Mouse (Mus musculus): Measurements from ENCODE around the gene Lfng. TPM values are rescaled to one million over a fixed set of nuclear protein-coding genes. Genes with fewer than 3 reads are reported as not detected.

Lfng gene
- polyA plus RNA-seq, 1 experiment: 4.1 TPM

DNA sequence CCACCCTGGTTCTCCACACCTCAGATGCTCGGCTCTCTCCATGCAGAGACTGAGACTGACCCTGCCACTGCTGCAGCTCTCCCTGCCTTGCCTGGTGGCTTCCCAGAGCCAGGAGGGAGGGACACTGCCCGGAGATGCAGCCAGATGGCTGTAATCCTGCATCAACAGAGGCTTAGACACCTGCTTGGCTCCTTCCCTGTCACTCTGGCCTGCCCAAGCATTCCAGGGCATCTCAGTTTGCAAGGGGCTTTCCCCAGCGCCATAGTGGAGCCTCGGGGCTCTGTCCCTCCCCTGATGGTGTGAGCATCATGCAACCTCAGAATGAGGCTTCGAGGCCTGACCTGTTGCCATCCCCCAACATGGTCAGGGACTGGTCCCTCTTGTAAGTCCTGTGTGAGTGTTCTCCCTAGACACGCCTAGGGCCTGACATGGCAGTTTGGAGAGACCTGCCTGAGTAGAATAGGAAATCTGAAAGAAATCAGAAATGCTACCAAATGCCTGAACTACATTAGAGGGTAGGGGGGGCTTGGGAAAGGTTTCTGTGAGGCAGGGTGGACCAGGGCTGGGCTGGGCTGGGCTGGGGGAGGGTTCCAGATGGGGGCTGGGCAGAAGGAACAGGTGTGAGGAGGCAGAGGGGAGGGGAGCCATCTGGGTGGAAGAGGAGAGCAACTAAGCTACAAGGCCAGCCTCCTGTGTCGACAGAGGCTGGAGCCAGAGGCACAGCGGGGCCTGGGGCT is 24.0 kb upstream of the Lfng start:
- Histone ChIP-seq H3K36me3 (ENCODE audit: control insufficient read depth, insufficient read depth, low read length, poor library complexity, severe bottlenecking) (no peaks in the 10 kb centered on the region), H3K27me3 (ENCODE audit: control insufficient read depth, insufficient read depth, low read length, poor library complexity, severe bottlenecking) (no peaks in the 10 kb centered on the region), H3K27ac (ENCODE audit: insufficient read depth, low read length) (no peak overlapping the region), H3K4me1 (ENCODE audit: control insufficient read depth, insufficient read depth, low read length) (peaks cover 21% of the 10 kb centered on the region), H3K4me3 (ENCODE audit: low read depth, low read length) (no peak overlapping the region), H3K9me3 (replicated peaks; ENCODE audit: control insufficient read depth, insufficient read depth, low read length, poor library complexity, severe bottlenecking) (no peaks in the 10 kb centered on the region), H3K9ac (ENCODE audit: low read depth, poor library complexity, severe bottlenecking) (no peak overlapping the region)
- TF ChIP-seq CTCF (IDR thresholded peaks at IDR 0.05; ENCODE audit: low read depth, low read length) (no peak), EP300 (IDR thresholded peaks at IDR 0.05; ENCODE audit: insufficient read depth, low read depth, low read length) (peak; percentile 76; the same call in 1 of the 2 replicates)

DNA sequence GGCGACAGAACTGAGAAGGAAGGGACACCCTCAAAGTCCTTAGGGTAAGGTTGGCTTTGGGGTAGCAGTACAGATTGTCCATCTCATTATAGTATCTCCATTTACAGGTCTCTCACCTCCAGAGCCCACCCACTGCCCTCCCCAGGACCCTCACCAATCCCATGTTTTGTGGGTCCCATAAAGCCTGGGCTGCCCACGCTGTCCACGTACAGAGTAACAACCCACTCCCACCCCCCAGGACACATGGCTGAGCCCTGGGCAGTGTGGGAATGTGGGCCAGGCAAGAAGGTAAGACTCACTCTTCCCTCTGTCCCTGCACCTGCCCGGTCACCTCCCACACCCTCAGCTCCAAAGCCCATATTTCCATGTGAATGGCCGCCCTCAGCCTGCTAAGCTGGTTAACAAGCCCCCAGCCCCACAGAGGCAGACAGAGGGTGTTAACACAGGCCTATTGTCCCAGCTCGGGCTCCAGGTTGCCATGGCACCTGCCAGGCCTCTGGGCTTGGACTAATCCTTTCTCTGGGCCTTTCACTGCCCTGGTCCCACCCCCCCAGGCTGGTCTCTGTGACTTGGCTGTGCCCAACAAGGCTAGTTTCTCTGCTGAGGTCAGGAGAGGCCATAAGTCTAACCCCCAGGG is 23.3 kb upstream of the Lfng start:
- no peak for TF ChIP-seq CTCF (IDR thresholded peaks at IDR 0.05; ENCODE audit: low read depth, low read length)
- peak; percentile 94 for TF ChIP-seq EP300 (IDR thresholded peaks at IDR 0.05; ENCODE audit: insufficient read depth, low read depth, low read length)
- no peak for TF ChIP-seq POLR2A (IDR thresholded peaks at IDR 0.05; ENCODE audit: insufficient read depth, low read length)
- Histone ChIP-seq H3K27ac (ENCODE audit: insufficient read depth, low read length) (no peak overlapping the region), H3K4me1 (ENCODE audit: control insufficient read depth, insufficient read depth, low read length) (peaks cover 21% of the 10 kb centered on the region), H3K36me3 (ENCODE audit: control insufficient read depth, insufficient read depth, low read length, poor library complexity, severe bottlenecking) (no peaks in the 10 kb centered on the region), H3K27me3 (ENCODE audit: control insufficient read depth, insufficient read depth, low read length, poor library complexity, severe bottlenecking) (no peaks in the 10 kb centered on the region), H3K9ac (ENCODE audit: low read depth, poor library complexity, severe bottlenecking) (no peak overlapping the region), H3K4me3 (ENCODE audit: low read depth, low read length) (no peak overlapping the region), H3K9me3 (replicated peaks; ENCODE audit: control insufficient read depth, insufficient read depth, low read length, poor library complexity, severe bottlenecking) (no peaks in the 10 kb centered on the region)

DNA sequence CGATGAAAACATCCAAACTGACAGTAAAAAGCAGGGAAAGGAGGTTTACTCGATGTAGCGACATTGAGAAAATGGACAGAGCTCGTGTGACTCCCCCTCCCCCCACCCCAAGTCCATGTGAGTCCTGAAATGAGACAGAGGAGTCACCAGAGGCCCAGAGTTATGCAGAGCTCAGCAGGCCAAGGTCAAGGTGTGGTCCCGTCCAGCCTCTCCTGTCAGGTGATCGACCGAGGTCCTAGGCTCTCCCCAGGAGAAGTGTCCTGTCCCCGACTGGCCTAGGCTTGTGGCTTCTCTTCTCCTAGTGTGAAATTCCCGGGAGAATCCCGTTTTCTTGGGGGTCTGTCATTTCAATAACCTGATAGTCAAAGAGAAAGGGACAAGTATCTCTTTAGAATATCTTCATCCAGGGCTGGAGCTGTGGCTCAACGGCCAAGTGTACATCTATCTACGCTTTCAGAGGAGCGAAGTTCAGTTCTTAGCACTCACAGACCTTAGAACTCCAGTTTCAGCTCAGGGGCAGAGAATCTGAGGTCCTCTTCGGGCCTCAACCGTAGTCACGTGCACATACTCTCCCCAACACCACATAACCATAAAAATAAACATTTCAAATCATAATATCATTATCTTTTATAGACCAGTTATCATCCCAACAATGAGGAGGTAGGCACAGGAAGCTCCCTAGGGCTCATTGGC is 17.9 kb upstream of the Lfng start:
- no peak overlapping the region for H3K4me3 ChIP-seq (ENCODE audit: low read depth, low read length)
- no peak overlapping the region for H3K27ac ChIP-seq (ENCODE audit: insufficient read depth, low read length)
- H3K4me1 ChIP-seq (ENCODE audit: control insufficient read depth, insufficient read depth, low read length): peaks cover 9% of the 10 kb centered on the region

DNA sequence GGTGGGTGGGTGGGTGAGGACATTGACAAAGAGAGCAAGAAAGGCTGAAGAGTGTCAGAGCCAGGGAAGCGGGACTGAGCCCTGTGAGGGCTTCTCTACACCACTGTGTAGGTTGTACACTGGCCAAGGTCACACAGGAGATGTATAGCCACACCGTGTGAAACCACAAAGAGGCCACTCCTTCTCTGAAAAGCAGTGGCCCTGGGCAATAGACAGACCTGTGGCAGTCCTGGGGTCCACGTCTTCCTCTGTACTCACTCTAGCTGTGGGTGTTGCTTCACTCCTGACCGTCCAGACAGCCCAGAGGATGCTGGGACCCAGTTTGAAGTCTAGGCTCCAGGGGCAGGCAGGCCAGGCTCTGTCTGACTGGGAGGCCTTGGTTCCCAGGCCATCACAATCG is 12.3 kb upstream of the Lfng start:
- H3K27ac ChIP-seq (ENCODE audit: insufficient read depth, low read length): no peak overlapping the region
- TF ChIP-seq EP300 (IDR thresholded peaks at IDR 0.05; ENCODE audit: insufficient read depth, low read depth, low read length): no peak
- no peak for TF ChIP-seq POLR2A (IDR thresholded peaks at IDR 0.05; ENCODE audit: insufficient read depth, low read length)
- no peak for TF ChIP-seq CTCF (IDR thresholded peaks at IDR 0.05; ENCODE audit: low read depth, low read length)
- no peaks in the 10 kb centered on the region for H3K9me3 ChIP-seq (replicated peaks; ENCODE audit: control insufficient read depth, insufficient read depth, low read length, poor library complexity, severe bottlenecking)
- no peaks in the 10 kb centered on the region for H3K36me3 ChIP-seq (ENCODE audit: control insufficient read depth, insufficient read depth, low read length, poor library complexity, severe bottlenecking)
- peaks cover 4% of the 10 kb centered on the region for H3K4me1 ChIP-seq (ENCODE audit: control insufficient read depth, insufficient read depth, low read length)
- H3K4me3 ChIP-seq (ENCODE audit: low read depth, low read length): no peak overlapping the region
- H3K27me3 ChIP-seq (ENCODE audit: control insufficient read depth, insufficient read depth, low read length, poor library complexity, severe bottlenecking): no peaks in the 10 kb centered on the region
- H3K9ac ChIP-seq (ENCODE audit: low read depth, poor library complexity, severe bottlenecking): no peak overlapping the region

More for the DNA sequence above, 17.9 kb upstream of the Lfng start:
- Histone ChIP-seq H3K9ac (ENCODE audit: low read depth, poor library complexity, severe bottlenecking) (no peak overlapping the region), H3K27me3 (ENCODE audit: control insufficient read depth, insufficient read depth, low read length, poor library complexity, severe bottlenecking) (no peaks in the 10 kb centered on the region), H3K36me3 (ENCODE audit: control insufficient read depth, insufficient read depth, low read length, poor library complexity, severe bottlenecking) (no peaks in the 10 kb centered on the region), H3K9me3 (replicated peaks; ENCODE audit: control insufficient read depth, insufficient read depth, low read length, poor library complexity, severe bottlenecking) (no peaks in the 10 kb centered on the region)
- TF ChIP-seq CTCF (IDR thresholded peaks at IDR 0.05; ENCODE audit: low read depth, low read length) (no peak), POLR2A (IDR thresholded peaks at IDR 0.05; ENCODE audit: insufficient read depth, low read length) (no peak), EP300 (IDR thresholded peaks at IDR 0.05; ENCODE audit: insufficient read depth, low read depth, low read length) (no peak)

DNA sequence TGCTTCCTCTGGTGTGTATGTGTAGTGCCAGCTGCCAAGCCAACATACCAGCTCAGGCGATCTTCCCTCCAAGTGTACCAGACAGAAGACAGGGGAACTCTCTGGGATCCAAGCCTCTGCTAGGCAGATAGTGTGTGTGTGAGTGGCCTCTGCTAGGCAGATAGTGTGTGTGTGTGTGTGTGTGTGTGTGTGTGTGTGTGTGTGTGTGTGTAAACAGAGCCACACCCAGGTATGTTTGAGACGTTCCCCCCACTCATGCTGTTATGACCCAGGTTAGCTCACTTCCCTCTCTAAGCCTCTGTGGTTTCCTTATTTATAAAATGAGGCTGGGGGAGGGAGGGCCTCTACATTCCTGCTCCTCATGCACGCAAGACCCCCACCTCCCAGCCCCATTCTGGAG is 10.7 kb upstream of the Lfng start:
- TF ChIP-seq EP300 (IDR thresholded peaks at IDR 0.05; ENCODE audit: insufficient read depth, low read depth, low read length) (no peak), POLR2A (IDR thresholded peaks at IDR 0.05; ENCODE audit: insufficient read depth, low read length) (no peak), CTCF (IDR thresholded peaks at IDR 0.05; ENCODE audit: low read depth, low read length) (no peak)
- Histone ChIP-seq H3K27ac (ENCODE audit: insufficient read depth, low read length) (no peak overlapping the region), H3K4me1 (ENCODE audit: control insufficient read depth, insufficient read depth, low read length) (peaks cover 4% of the 10 kb centered on the region), H3K36me3 (ENCODE audit: control insufficient read depth, insufficient read depth, low read length, poor library complexity, severe bottlenecking) (no peaks in the 10 kb centered on the region), H3K4me3 (ENCODE audit: low read depth, low read length) (no peak overlapping the region), H3K27me3 (ENCODE audit: control insufficient read depth, insufficient read depth, low read length, poor library complexity, severe bottlenecking) (no peaks in the 10 kb centered on the region), H3K9ac (ENCODE audit: low read depth, poor library complexity, severe bottlenecking) (no peak overlapping the region), H3K9me3 (replicated peaks; ENCODE audit: control insufficient read depth, insufficient read depth, low read length, poor library complexity, severe bottlenecking) (no peaks in the 10 kb centered on the region)

Measured in ES-Bruce4 (cell line).